Mouse (Mus musculus) neural tube, embryonic 14.5 days (tissue): Measurements from ENCODE around the gene Clasp1. TPM values are rescaled to one million over a fixed set of nuclear protein-coding genes. Genes with fewer than 3 reads are reported as not detected.
A peak's percentile ranks its signal among the peaks of the same experiment; 100 is the strongest.

ENCODE experiments used
- ATAC-seq: fragments of 200-750 bp; cut with Nextera tagmentation; 2 replicates; pipeline ENCODE4 v1.8.0; 2017; ENCODE audit warnings: low read depth, mild to moderate bottlenecking, moderate TSS enrichment, moderate library complexity
- H3K27ac ChIP-seq: fragments of 300-500 bp; sonication (generic); 2 replicates; pipeline ENCODE4 v1.5.1; 2014; ENCODE audit warnings: low read depth, mild to moderate bottlenecking, control low read depth, low read length, moderate library complexity, mixed read lengths
- H3K27me3 ChIP-seq: fragments of 300-500 bp; sonication (generic); 2 replicates; pipeline ENCODE4 v1.6.1; 2014; ENCODE audit warnings: low read length; ENCODE audit not compliant: control insufficient read depth, insufficient read depth
- H3K36me3 ChIP-seq: fragments of 300-500 bp; sonication (generic); 2 replicates; pipeline ENCODE4 v1.6.1; 2014; ENCODE audit warnings: low read length, mixed read lengths; ENCODE audit not compliant: control insufficient read depth, insufficient read depth
- H3K4me1 ChIP-seq: fragments of 300-500 bp; sonication (generic); 2 replicates; pipeline ENCODE4 v1.6.1; 2014; ENCODE audit warnings: low read length; ENCODE audit not compliant: control insufficient read depth, insufficient read depth
- H3K4me2 ChIP-seq: fragments of 300-500 bp; sonication (generic); 2 replicates; pipeline ENCODE4 v1.6.1; 2014; ENCODE audit warnings: mild to moderate bottlenecking, low read depth, low read length, control low read depth
- H3K4me3 ChIP-seq: fragments of 300-500 bp; sonication (generic); 2 replicates; pipeline ENCODE4 v1.5.1; 2014; ENCODE audit warnings: low read depth, low read length, control low read depth, mixed read lengths
- H3K9ac ChIP-seq: fragments of 300-500 bp; sonication (generic); replicated peaks from 2 replicates; pipeline ENCODE4 v1.6.1; 2014; ENCODE audit warnings: low read depth, mild to moderate bottlenecking, control low read depth, low read length, mixed read lengths
- H3K9me3 ChIP-seq: fragments of 300-500 bp; sonication (generic); 2 replicates; pipeline ENCODE4 v1.6.1; 2016; ENCODE audit warnings: low read length; ENCODE audit not compliant: control insufficient read depth
- WGBS: fragments of 180-500 bp; shearing (Covaris S2); extraction: QIAGEN DNeasy Blood & Tissue Kit; methylation state at CpG from one replicate; pipeline ENCODE4 v1.1.7; 2014; 5-methylcytosine and 5-hydroxymethylcytosine counted together
- polyA plus RNA-seq: library from polyadenylated mRNA; unstranded; fragments of >200 nt; fragmentation: Nextera tagmentation; extraction: Ambion mirVana; gene quantifications from 2 replicates; pipeline ENCODE4 v1.2.1, GENCODE M21; 2014

Gene Clasp1
- polyA plus RNA-seq, 1 experiment from 2014 or later, result 149 TPM

- H3K4me1 ChIP-seq, result no peaks in the 10 kb centered on the region
- H3K27ac ChIP-seq, result no peak overlapping the region
- peak; percentile 81; the same call in 1 of the 2 replicates for ATAC-seq
- H3K4me3 ChIP-seq, result no peak overlapping the region
- no peaks in the 10 kb centered on the region for H3K9me3 ChIP-seq
- H3K9ac ChIP-seq, result no peak overlapping the region
- H3K27me3 ChIP-seq, result no peaks in the 10 kb centered on the region
- 0 out of 2 replicates have a peak, but pooled peaks cover 4% of the 10 kb centered on the region for H3K36me3 ChIP-seq
- WGBS, result 39% methylated on average over 4 of the region's 4 CpGs
- no peak overlapping the region for H3K4me2 ChIP-seq
Observed at GRCm38 (mm10) chr1:118476919-118477318, 88.1 kb downstream of the Clasp1 start.

- H3K9me3 ChIP-seq, result no peaks in the 10 kb centered on the region
- no peaks in the 10 kb centered on the region for H3K27me3 ChIP-seq
- WGBS, result 89% methylated on average over 4 of the region's 4 CpGs
- H3K27ac ChIP-seq, result no peak overlapping the region
- no peak overlapping the region for H3K4me2 ChIP-seq
- no peaks in the 10 kb centered on the region for H3K36me3 ChIP-seq
- no peak for ATAC-seq
- no peak overlapping the region for H3K4me3 ChIP-seq
- H3K4me1 ChIP-seq, result no peaks in the 10 kb centered on the region
- H3K9ac ChIP-seq, result no peak overlapping the region
Observed at GRCm38 (mm10) chr1:118479246-118479645, 90.4 kb downstream of the Clasp1 start.

- no peak for ATAC-seq
Observed at GRCm38 (mm10) chr1:118480484-118481364, 91.9 kb downstream of the Clasp1 start.

GRCm38 (mm10) chr1:118481365-118481702 lies 92.5 kb downstream of the Clasp1 start:
- Histone ChIP-seq H3K4me1 (no peaks in the 10 kb centered on the region), H3K4me2 (no peak overlapping the region), H3K36me3 (no peaks in the 10 kb centered on the region), H3K9ac (no peak overlapping the region), H3K27me3 (no peaks in the 10 kb centered on the region), H3K27ac (no peak overlapping the region), H3K9me3 (no peaks in the 10 kb centered on the region), H3K4me3 (no peak overlapping the region)
- WGBS, result 54% methylated on average over 4 of the region's 4 CpGs
- ATAC-seq, result peak; percentile 30; the same call in 1 of the 2 replicates

More at GRCm38 (mm10) chr1:118480484-118481364, 91.9 kb downstream of the Clasp1 start:
- Histone ChIP-seq H3K4me2 (no peak overlapping the region), H3K9ac (no peak overlapping the region), H3K4me1 (no peaks in the 10 kb centered on the region), H3K9me3 (no peaks in the 10 kb centered on the region), H3K27me3 (no peaks in the 10 kb centered on the region), H3K4me3 (no peak overlapping the region), H3K36me3 (no peaks in the 10 kb centered on the region), H3K27ac (no peak overlapping the region)
- WGBS, result 67% methylated on average over 8 of the region's 8 CpGs

GRCm38 (mm10) chr1:118481703-118482102 lies 92.8 kb downstream of the Clasp1 start:
- H3K9me3 ChIP-seq, result no peaks in the 10 kb centered on the region
- H3K4me2 ChIP-seq, result no peak overlapping the region
- no peak overlapping the region for H3K9ac ChIP-seq
- H3K36me3 ChIP-seq, result no peaks in the 10 kb centered on the region
- WGBS, result 85% methylated on average over 6 of the region's 6 CpGs
- no peaks in the 10 kb centered on the region for H3K4me1 ChIP-seq
- no peak for ATAC-seq
- H3K27me3 ChIP-seq, result no peaks in the 10 kb centered on the region
- no peak overlapping the region for H3K27ac ChIP-seq
- no peak overlapping the region for H3K4me3 ChIP-seq

- no peaks in the 10 kb centered on the region for H3K4me1 ChIP-seq
- no peak overlapping the region for H3K27ac ChIP-seq
- no peaks in the 10 kb centered on the region for H3K36me3 ChIP-seq
- H3K4me2 ChIP-seq, result no peak overlapping the region
- no peaks in the 10 kb centered on the region for H3K27me3 ChIP-seq
- no peak for ATAC-seq
- H3K9ac ChIP-seq, result no peak overlapping the region
- H3K4me3 ChIP-seq, result no peak overlapping the region
- H3K9me3 ChIP-seq, result no peaks in the 10 kb centered on the region
- 83% methylated on average over 8 of the region's 8 CpGs for WGBS
Observed at GRCm38 (mm10) chr1:118482285-118483019, 93.6 kb downstream of the Clasp1 start.

- 92% methylated on average over 6 of the region's 6 CpGs for WGBS
- no peaks in the 10 kb centered on the region for H3K4me1 ChIP-seq
Observed at GRCm38 (mm10) chr1:118483504-118484096, 94.7 kb downstream of the Clasp1 start.

GRCm38 (mm10) chr1:118485572-118485971 lies 96.7 kb downstream of the Clasp1 start:
- no peaks in the 10 kb centered on the region for H3K36me3 ChIP-seq
- H3K9me3 ChIP-seq, result no peaks in the 10 kb centered on the region
- no peaks in the 10 kb centered on the region for H3K4me1 ChIP-seq
- H3K27me3 ChIP-seq, result no peaks in the 10 kb centered on the region
- H3K4me3 ChIP-seq, result no peak overlapping the region
- no peak for ATAC-seq
- no peak overlapping the region for H3K4me2 ChIP-seq
- no peak overlapping the region for H3K9ac ChIP-seq
- H3K27ac ChIP-seq, result no peak overlapping the region
- 71% methylated on average over 3 of the region's 3 CpGs for WGBS

More at GRCm38 (mm10) chr1:118483504-118484096, 94.7 kb downstream of the Clasp1 start:
- H3K9ac ChIP-seq, result no peak overlapping the region
- no peaks in the 10 kb centered on the region for H3K36me3 ChIP-seq
- H3K4me2 ChIP-seq, result no peak overlapping the region
- H3K27me3 ChIP-seq, result no peaks in the 10 kb centered on the region
- no peak overlapping the region for H3K27ac ChIP-seq
- no peaks in the 10 kb centered on the region for H3K9me3 ChIP-seq
- H3K4me3 ChIP-seq, result no peak overlapping the region
- ATAC-seq, result no peak

- Histone ChIP-seq H3K27me3 (no peaks in the 10 kb centered on the region), H3K4me1 (no peaks in the 10 kb centered on the region), H3K9me3 (no peaks in the 10 kb centered on the region), H3K4me3 (no peak overlapping the region), H3K27ac (no peak overlapping the region), H3K36me3 (no peaks in the 10 kb centered on the region), H3K4me2 (no peak overlapping the region), H3K9ac (no peak overlapping the region)
- no peak for ATAC-seq
Observed at GRCm38 (mm10) chr1:118486021-118486420, 97.2 kb downstream of the Clasp1 start.
